Mouse (Mus musculus): ENCODE measurements around the gene Rnf126.
A peak's percentile ranks its signal among the peaks of the same experiment; 100 is the strongest.

The Rnf126 gene

DNA sequence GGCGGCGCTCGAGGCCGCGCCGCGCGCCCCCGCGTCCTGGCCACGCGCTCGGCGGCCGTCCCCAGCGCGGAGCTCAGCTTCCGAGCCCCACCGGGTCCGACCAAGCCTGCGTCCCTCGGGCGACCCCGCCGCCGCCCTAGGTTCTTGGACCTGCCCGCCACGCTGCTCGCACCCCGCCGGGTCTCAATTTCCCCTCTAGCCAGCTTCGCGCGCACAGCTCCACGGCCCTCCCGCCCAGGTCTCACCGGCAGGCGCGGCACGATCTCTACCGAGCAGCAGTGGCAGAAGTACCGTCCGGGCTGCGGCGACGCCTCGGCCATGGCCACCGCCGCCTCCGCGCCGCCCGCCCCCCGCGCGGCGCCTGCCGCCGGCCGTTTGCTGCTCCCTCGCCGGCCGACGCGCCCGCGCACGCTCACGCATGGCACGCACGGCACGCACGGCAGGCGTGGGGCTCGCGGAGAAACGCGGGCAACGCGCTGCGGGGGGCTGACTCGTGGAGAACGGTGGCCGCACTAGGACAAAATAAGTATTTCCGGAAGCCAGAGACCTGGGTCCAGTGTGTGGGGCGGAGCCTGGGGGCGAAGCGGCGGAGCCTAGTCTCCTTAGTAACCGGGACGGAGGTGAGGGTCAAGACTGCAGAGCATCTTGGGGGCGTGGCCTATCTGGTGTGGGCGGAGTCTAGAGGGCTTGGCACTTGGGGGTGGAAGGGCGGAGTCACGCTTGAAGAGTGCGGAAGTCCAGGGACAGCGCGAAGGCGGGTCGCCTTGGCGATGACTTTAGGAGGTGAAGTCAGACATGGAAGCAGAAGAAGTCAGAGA lies at the start of gene Rnf126:
Gene Rnf126, minus strand, starts transcription at position 445 of the 818 bp plus-strand sequence.
- peak; percentile 100 for DNase-seq (ENCODE audit: low read depth, low spot score)

DNA sequence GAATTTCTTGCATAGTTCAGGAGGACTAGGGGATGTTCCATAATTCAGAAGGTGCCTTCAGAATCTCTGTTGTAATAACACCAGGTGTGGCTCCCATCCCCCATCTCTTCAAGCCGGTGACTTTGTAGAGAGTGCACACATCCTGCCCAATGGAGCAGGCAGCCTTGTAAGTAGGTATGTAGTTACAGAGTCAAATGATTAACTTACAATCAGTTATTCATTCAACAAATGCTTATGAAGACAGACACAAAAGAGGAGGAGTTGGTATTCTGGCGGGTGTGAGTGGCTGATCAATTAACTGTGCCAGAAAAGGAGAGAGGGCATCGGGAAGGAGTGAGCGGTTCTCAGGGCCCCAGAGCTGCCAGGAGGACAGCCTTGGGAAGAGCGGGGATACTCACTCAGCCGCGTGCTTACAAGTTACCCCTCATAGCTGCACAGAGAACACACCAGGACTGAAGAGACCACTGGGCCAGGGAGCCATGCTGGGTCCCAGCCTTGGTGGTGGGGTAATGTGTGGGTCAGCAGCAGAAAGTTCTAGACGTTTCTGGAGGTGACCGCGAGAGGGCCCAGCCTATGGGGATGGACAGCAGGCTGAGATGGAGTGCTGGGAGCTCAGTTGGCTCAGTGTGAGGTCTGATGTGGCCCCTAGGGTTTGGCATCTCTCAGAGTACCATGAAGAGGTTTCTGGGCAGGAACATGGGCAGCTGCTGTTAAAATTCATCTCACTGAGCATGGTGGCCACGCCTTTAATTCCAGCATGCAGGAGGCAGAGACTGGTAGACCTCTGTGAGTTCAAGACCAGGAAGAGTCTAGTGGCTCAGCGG lies 49.1 kb upstream of the Rnf126 start:
- DNase-seq (ENCODE audit: low read depth, low spot score), result no peak

DNA sequence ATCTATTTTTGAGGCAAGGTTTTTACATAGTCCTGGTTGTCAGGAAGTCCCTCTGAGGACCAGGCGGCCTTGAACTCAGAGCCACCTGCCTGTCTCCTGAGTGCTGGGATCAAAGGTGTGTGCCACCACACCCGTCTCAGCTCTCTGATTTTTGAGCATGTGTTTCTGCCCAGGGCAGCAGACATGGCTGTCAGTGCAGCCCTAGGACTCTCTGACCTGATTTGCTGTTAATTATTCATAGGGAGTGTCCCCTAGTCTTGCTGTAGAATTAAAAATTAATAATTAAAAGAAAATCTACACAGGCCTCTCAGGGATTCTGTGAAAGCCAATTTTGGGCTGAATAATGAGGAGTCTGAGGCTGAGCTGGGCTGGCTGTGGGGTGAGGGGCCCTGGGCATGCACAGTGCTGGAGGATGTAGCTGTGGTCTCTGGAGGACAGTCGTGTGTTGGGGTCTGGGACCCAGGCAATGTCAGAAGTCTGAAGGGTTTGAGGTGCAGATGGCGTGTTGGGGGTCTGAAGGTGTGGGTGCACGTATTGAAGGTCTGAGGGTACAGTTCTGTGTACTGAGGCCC lies 47.6 kb upstream of the Rnf126 start:
- no peak for DNase-seq (ENCODE audit: low read depth, low spot score)

DNA sequence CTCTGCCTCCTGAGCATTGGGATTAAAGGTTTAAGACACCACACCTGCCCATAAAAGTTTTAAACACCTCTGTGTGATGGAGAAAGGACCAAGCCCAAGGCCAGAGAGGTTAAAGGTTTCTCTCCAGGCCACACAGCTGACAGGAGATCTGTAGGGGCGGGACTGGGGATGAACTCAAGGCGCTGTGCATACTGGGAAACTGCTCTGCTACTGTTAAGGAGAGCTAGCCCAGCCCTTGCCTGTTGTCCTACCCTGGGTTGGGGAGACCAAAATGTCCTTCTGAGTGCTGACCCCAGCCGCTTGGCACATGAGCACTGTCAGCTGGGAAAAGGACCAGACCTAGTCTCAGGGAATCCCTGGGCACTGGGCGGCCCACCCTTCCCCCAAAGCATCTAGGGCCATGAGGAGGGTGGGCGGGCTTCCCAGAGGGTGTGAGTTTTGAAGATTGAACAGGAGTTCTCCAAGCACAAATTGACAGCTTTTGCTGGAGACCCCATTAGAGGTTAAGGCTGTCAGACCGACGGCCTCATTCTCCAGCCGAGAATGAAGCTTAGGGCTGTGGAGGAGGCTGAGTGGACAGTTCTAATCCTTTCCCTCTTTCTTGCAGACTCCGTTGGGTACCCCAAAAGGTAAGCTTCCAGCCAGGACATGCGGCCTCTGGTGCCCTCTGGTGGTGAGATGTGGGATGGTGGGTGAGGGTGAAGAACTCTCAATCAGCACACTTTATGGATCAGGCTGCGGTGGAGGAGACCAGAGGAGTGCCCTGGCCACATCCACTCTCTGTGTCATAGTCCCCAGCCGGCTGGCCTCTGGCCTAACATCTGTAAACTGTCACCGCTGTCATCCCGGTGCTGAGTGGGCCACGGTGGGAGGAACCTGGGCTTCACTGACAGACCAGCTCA lies 45.2 kb upstream of the Rnf126 start:
- peak; percentile 75 for DNase-seq (ENCODE audit: low read depth, low spot score)

DNA sequence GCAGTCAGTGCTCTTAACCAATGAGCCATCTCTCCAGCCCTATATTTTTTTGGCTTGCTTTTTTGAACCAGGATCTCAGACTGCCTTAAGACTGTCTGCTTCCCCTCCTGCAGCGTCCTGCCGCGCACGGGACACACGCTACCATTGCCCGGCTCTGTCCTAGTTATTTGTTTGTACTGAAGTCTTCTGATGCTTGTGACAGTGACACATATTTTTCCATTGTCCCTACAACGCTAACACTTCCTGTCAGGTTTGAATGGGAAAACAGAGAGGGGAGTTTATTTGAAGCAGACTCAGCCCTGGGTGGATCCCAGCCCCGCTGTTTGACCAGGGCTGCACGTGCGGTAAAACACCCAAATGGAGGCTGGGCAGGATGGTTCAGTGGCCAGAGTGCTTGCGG lies 42.0 kb upstream of the Rnf126 start:
- DNase-seq (ENCODE audit: low read depth, low spot score), result no peak

DNA sequence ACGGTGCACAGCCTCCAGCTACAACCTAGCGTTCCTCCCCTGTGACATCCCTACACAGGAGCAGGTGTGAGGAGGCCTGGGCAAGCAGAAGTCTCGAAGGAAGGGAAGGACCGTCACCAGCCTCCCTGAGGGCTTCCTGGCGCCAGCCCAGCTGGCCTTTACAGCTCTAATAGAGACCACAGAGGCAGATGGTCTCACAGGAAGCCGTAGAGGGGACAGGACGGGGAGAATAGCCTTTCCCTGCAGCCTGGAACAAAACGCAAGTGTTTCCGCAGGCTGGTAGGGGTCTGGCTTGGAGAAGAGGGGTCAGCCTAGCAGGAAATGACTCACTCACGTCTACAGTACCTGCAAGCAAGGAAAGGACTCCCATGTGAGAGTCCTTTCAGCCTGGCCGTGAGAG lies 41.1 kb upstream of the Rnf126 start:
- DNase-seq (ENCODE audit: low read depth, low spot score), result no peak

DNA sequence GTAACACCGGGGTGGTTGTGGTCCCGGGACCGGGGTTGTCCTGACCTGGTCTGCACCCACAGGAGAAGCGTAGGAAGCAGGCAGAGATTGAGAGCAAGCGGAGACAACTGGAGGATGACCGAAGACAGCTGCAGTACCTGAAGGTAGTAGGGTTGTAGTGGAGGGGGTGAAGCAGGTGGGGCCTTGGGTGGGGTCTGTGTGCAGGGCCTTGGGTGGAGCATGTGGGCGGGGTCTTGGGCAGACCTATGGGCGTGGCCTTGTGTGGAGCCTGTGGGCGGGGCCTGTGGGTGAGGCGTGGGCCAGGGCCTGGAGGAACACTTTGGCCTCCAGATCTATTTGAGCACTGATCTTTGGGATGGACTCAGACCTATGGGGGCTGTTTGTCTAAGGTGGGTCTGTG lies 40.2 kb upstream of the Rnf126 start:
- no peak for DNase-seq (ENCODE audit: low read depth, low spot score)

DNA sequence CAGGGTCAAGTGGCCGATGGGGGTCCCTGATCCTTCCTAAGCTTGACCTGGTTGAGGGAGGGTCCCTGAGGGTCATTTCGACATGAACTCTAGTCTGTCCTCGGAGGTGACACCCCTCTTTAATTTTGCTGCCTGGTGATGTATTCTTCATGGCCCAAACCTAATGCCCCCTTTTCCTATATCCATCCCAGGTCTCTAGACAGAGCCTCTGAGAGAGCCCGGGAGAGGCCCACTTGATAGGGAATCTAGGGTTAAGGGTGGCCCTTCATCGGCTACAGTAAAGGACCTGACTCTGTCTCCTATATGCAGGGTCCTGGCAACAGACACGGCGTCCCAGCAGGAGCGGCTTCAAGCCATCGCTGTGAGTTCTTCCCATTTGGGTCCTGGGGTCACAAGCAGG lies 39.6 kb upstream of the Rnf126 start:
- no peak for DNase-seq (ENCODE audit: low read depth, low spot score)

DNA sequence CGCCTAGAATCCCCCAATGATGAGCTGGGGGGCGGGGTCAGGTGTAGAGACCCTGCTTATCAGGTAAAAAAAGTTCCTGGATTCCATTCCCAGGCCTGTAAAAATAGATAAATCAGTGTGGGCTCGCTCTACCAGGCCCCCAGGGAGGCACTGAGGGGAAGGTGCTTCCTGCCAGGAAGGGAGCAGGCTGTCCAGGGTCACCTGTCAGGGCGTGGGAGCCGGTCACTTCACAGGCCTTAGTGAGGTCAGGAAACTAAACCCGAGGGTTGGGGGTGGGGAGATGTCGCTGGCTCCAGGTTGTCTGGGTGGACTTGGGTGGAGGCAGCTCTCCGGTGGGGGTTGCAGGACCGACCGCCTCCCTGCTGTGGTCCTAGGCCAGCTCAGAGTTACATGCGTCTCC lies 38.9 kb upstream of the Rnf126 start:
- DNase-seq (ENCODE audit: low read depth, low spot score), result no peak

DNA sequence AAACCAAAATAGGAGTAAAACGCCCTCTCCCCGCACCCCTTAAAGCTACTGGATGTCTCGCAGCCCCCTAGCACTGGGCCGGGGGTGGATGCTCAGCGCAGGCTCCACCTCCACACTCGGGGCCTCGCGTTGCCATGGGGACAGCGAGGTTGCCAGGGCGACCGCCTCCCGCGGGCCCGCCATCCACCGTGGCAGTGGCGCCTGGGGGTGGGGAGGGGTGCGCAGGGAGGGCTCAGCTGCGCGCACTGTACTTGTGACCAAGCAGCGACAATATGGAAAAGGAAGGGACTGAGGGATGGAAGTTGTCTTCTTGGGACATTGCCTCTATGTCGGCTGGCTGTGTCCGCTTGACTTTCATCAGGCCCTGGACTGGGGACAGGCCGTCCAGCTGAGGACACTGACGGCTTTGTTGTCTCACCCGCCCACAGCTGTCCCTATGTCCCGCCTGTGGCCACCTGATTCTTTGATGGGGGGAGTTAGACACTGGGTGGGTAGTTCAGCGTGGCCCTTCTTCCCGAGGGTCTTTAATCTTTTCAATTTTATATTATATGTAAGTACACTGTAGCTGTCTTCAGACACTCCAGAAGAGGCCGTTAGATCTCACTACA lies 37.1 kb upstream of the Rnf126 start:
- peak; percentile 39 for DNase-seq (ENCODE audit: low read depth, low spot score)

DNA sequence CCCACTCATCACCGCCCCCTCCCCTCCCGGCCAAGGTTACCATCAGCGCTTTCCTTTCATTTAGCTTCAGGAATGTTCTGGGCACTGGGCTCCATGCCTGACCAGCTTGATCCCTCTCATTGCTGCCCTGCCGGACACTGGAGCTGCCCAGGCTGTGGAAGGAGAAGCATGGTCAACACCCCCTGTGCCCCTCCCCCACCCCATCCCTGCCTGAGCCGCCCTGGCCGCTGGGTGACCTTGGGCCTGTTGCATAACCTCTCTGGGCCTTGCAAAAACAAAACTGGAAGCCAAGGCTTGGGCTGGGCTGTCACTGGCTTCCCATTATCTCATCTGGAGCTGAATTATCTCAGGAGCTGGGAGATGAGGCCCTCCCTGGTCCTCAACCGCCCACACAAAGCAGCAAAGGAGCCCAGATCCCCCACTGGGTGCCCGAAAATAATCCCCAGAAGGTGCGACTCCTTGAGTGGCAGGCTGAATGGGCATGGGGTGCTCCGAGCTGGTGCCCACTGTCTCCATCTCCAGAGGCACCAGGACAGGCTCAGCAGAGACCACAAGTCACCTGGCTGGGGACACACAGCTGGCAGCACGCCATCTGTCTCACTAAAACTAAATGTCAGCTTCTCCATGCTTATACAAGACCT lies 35.7 kb upstream of the Rnf126 start:
- DNase-seq (ENCODE audit: low read depth, low spot score), result no peak

DNA sequence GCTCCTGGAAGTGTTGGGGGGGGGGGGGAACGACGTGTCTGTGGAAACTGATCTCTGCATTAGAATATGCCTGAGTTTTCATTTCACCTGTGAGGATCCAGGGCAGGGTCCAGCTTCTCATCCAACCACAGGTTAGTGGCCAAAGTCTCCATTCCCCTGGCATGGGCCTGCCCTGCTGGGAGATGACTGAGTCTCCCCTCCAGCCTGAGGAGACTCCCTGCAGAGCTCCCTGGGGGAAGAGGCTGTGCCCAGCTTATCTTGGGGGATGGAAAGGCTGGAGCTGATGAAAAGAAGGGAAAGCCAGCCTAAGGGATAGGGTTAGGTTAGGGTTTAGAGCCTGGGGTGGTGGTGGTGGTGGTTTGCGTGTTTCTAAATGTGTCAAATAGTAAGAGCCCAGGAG lies 35.1 kb upstream of the Rnf126 start:
- DNase-seq (ENCODE audit: low read depth, low spot score), result no peak

DNA sequence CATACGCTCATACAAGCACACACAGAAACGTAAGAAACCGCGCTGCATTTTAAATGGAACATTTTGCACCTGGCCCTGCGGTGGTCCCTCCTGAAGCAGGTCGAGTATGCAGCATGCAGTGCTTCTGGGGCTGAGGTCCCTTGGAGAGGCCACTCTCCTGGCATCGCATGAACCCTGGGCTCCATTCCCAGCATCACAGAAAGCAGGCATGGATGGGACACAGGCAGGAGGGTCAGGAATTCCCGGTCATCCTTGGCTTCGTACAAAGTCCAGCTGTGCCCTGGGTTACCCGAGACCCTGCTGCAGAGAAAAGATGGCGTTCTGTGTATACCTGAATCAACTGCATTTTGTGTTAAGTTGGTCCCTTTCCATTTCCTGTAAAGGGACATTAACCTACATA lies 33.8 kb upstream of the Rnf126 start:
- no peak for DNase-seq (ENCODE audit: low read depth, low spot score)

DNA sequence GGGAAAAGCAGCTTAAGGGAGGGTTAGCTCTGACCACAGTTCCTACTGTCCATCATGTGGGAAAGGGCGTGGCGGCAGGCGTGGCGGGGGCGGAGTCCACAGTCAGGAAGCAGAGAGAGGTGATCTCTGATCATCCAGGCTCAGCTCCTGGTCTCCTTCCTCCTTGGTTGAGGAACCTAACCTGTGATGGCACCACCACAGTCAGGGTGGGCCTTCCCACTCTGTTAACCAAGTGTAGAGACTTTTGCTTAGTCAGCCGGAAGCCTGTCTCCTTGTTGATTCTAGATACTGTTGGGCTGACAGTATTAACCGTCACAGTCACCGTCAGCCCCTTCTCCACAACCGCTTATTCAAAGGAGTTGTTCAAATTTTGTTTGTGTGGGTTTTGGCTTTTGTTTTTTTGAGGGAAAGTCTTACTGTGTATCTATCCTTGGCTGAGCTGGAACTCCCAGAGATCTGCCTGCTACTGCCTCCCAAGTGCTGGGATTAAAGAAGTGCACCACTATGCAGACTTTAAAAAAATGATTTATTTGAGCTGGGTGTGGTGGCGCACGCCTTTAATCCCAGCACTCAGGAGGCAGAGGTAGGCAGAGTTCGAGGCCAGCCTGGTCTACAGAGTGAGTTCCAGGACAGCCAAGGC lies 31.7 kb upstream of the Rnf126 start:
- no peak for DNase-seq (ENCODE audit: low read depth, low spot score)

DNA sequence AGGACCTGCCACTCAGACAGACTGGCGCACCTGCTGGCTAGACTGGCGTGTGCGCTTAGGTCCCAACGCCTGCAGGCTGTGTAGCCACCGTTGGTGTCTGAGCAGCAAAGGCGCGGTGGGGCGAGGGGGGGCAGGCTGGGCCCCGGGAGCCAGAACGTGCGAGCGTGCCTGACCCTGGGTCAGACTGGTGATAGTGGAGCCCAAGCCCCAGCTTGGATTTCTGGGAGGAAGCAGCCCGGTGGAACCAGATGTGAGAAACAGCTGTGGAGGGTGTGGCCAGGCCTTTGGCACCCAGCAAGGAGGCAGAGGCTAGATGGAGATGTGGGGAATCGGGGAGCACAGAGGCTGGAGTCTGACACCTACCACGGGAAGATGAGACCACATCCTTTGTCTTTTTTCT lies 30.6 kb upstream of the Rnf126 start:
- DNase-seq (ENCODE audit: low read depth, low spot score), result no peak

DNA sequence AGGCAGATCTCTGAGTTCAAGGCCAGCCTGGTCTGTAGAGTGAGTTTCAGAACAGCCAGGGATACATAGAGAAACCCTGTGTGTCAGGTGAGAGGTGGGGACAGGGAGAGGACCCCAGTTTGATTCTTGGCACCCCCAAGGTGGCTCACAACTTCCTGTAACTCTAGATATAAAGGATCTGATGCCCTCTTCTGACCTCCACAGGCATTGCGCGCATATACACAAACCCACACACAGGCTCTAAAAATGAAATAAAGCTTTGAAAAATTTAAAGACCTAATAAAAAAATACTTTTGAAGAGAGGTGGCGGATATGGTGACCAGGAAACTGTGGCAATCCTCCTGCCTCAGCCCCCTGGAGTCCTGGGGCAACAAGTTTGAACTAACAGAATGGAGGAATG lies 29.2 kb upstream of the Rnf126 start:
- no peak for DNase-seq (ENCODE audit: low read depth, low spot score)

DNA sequence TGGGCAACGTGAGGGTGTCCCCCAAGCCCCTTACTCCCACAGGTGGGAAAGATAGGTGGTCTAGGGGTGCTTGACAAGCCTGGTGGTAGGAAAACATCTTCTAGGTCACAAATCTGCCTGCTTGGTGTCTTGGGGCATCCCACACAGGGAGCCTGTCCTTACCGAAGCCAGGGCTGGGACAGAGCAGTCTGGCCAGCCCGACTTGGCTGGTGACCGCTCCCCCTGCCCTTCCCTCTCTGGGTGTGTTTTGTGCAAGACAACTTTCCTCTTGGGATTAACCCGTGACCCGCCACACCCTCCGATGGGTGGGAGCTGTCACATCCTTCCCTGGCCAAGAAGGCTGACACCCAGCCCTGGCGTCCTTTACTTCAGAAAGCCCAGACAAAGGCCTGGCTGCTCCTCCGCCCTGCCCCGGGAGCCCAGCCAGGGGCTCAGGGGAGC lies 27.8 kb upstream of the Rnf126 start:
- no peak for DNase-seq (ENCODE audit: low read depth, low spot score)

DNA sequence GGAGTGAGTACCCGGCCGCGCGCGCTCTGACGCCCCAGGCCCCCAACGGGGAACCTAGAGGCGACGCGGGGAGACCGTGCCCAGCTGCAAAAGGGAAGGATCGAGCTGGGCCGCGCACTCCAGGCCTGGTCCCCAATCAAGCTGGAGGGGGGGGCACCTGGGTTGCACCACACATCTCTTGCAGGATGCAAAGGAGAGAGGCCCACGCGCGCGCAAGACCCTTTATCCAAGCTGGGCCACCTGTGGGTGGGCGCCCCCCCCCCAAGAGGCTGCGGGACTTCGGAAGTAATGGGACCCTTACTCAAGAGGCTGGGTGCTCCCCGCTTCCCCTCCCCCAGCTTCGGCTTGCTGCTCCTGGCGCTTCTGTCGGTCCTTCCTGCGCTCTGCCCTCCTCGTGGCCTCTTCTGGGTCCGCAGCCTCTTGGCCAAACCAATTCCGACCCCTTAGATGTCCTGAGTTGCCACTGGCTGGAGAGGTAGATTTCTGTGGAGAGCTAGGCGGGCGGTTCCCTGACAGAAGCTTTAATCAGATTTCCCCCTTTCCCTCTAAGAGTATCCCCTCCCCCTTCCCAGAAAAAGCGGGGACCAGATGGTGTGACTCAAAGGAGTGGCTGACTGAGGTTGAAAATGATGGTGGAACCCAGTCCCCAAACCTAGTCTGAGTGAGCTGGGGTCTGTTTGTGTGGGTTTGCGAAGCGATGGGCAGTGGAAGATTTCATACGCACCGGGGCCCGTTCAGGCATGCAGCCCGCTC lies 27.2 kb upstream of the Rnf126 start:
- DNase-seq (ENCODE audit: low read depth, low spot score), result no peak

DNA sequence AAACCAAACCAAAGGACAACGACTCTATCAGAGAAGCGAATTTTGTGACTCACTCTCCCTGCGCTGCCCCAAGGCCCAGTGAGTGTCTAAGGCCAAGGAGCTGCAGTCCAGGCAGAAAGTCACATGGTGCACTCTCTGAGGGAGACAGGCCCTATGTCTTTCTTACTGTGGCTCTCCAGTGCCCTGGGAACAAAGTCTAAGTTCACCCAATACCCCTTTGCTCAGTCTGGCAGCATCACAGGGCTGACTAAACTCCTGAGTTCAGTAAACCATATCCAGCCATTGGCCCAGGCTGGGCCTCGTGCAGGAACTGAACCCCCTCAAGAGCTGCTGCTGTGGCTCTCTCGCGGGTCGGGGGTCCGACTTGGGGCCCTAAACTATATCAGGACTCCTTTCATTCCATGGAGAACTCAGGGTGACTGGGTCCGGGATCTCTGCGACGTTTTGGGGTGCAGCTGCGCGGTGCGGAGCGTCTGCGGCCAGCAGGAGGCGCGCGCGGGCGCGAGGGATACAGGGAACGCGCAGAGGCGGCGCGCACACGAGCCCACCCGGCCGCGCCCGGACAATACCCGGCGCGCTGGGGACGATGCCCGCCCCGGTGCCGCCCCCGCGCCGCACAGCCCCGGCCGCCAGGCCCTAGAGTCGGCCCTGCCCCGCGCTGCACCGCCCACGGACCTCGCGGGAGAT lies 26.4 kb upstream of the Rnf126 start, which contains the start of gene Palm:
Gene Palm, plus strand, starts transcription at position 522 of the 687 bp plus-strand sequence.
- DNase-seq (ENCODE audit: low read depth, low spot score), result peak; percentile 60

All from retina, postnatal 7 days (tissue).